Mouse (Mus musculus) hindbrain, postnatal 0 days (tissue): ENCODE measurements around the gene Chst1. TPM values are rescaled to one million over a fixed set of nuclear protein-coding genes. Genes with fewer than 3 reads are reported as not detected.

ENCODE experiments used
- ATAC-seq: fragments of 200-750 bp; cut with Nextera tagmentation; 2 replicates; pipeline ENCODE4 v1.8.0; 2017; ENCODE audit warnings: mild to moderate bottlenecking, moderate TSS enrichment, moderate library complexity
- DNase-seq: peaks from one replicate; pipeline ENCODE4 v3.0.0-alpha.2; 2015; ENCODE audit warnings: low spot score
- H3K27ac ChIP-seq: fragments of 300-500 bp; sonication (generic); 2 replicates; pipeline ENCODE4 v1.5.1; 2014; ENCODE audit warnings: mild to moderate bottlenecking
- H3K27me3 ChIP-seq: fragments of 300-500 bp; sonication (generic); 2 replicates; pipeline ENCODE4 v1.6.1; 2014; ENCODE audit warnings: low read length, mixed read lengths; ENCODE audit not compliant: insufficient read depth
- H3K36me3 ChIP-seq: fragments of 300-500 bp; sonication (generic); 2 replicates; pipeline ENCODE4 v1.6.1; 2014; ENCODE audit warnings: low read length, mixed read lengths; ENCODE audit not compliant: insufficient read depth
- H3K4me1 ChIP-seq: fragments of 300-500 bp; sonication (generic); 2 replicates; pipeline ENCODE4 v1.6.1; 2014; ENCODE audit warnings: antibody characterized with exemption, low read length, mixed read lengths; ENCODE audit not compliant: insufficient read depth
- H3K4me2 ChIP-seq: fragments of 300-500 bp; sonication (generic); 2 replicates; pipeline ENCODE4 v1.6.1; 2014; ENCODE audit warnings: low read depth, mild to moderate bottlenecking, low read length, moderate library complexity, mixed read lengths
- H3K4me3 ChIP-seq: fragments of 300-500 bp; sonication (generic); 2 replicates; pipeline ENCODE4 v1.5.1; 2014; ENCODE audit warnings: low read length
- H3K9ac ChIP-seq: fragments of 300-500 bp; sonication (generic); replicated peaks from 2 replicates; pipeline ENCODE4 v1.6.1; 2014; ENCODE audit warnings: mild to moderate bottlenecking, low read length, moderate library complexity, mixed read lengths
- H3K9me3 ChIP-seq: fragments of 300-500 bp; sonication (generic); 2 replicates; pipeline ENCODE4 v1.6.1; 2016; ENCODE audit warnings: low read length, mixed read lengths
- CTCF ChIP-seq: IDR thresholded peaks from 2 replicates; pipeline ENCODE4 v1.5.1; 2016; ENCODE audit warnings: antibody characterized with exemption, control low read depth, low read depth
- WGBS: fragments of 180-500 bp; shearing (Covaris S2); extraction: QIAGEN DNeasy Blood & Tissue Kit; methylation state at CpG from one replicate; pipeline ENCODE4 v1.1.7; 2014; 5-methylcytosine and 5-hydroxymethylcytosine counted together
- polyA plus RNA-seq: library from polyadenylated mRNA; unstranded; fragments of >200 nt; fragmentation: Nextera tagmentation; extraction: Ambion mirVana; gene quantifications from 2 replicates; pipeline ENCODE4 v1.2.1, GENCODE M21; 2015
- total RNA-seq: library from RNA; depleted of rRNA; stranded (reverse); fragments of >200 nt; gene quantifications from 2 replicates; pipeline ENCODE4 v1.2.3, GENCODE M21; 2014

Gene Chst1
- total and polyA plus RNA-seq, 2 experiments from 2014 or later = 24.4 to 49.2 TPM

DNA sequence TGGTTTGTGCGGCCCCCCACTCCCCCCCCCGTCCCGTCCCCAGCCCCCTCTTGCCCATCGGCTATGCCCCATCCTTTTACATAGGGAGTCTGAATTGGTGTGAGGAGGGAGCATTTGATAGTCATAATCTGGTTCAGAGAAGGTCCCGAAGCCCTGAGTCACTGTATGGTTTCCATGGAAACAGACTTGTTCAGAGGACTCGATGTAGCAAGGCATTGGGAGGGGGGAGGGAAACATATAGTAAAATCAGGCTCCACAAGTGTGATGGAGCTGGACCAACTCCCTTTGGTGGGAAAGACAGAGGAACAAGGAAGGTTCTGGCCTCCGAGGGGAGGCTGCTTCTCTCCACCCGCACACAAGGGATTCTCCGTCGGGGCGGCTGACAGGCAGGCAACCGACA is 2.6 kb downstream of the Chst1 start:
- peaks cover 19% of the 10 kb centered on the region; the same call in 1 of the 2 replicates for H3K4me1 ChIP-seq
- peak; percentile 79 for DNase-seq
- 14% methylated on average over 12 of the region's 12 CpGs for WGBS

DNA sequence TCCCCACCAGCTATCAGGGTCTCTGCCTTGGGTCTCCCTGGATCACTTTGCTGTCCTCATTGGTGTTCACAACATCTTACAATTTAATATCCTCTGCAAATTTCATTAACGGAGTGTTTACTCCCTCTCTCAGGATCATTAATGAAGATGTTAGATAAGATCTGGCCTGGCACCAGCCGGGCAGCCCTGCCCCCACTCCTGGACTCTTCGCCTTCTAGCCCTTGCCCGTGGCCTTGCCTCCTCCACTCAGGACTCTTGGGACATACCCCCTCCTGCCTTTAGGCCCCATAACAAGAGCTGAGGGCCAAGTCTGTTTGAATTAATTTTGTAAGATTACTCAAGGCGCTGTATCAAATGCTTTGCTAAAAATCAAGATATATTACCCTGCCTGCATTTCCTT is 4.1 kb downstream of the Chst1 start:
- DNase-seq (no peak), ATAC-seq (no peak)
- Histone ChIP-seq H3K4me1 (peaks cover 19% of the 10 kb centered on the region; the same call in 1 of the 2 replicates), H3K4me3 (no peak overlapping the region), H3K36me3 (no peaks in the 10 kb centered on the region), H3K27me3 (no peaks in the 10 kb centered on the region), H3K9ac (no peak overlapping the region; the same call in 1 of the 2 replicates), H3K4me2 (peak overlapping the region; percentile 5; the same call in 1 of the 2 replicates), H3K27ac (no peak overlapping the region), H3K9me3 (no peaks in the 10 kb centered on the region)
- TF ChIP-seq CTCF = no peak
- WGBS = 54% methylated on average over 5 of the region's 5 CpGs

More for the DNA sequence above, 2.6 kb downstream of the Chst1 start:
- H3K27ac ChIP-seq = no peak overlapping the region
- H3K9ac ChIP-seq = peak overlapping the region; percentile 30
- H3K9me3 ChIP-seq = no peaks in the 10 kb centered on the region
- peak overlapping the region; percentile 93 for H3K4me2 ChIP-seq
- no peaks in the 10 kb centered on the region for H3K27me3 ChIP-seq
- ATAC-seq = no peak
- no peak for TF ChIP-seq CTCF
- peak overlapping the region; percentile 76; the same call in 1 of the 2 replicates for H3K4me3 ChIP-seq
- no peaks in the 10 kb centered on the region for H3K36me3 ChIP-seq

DNA sequence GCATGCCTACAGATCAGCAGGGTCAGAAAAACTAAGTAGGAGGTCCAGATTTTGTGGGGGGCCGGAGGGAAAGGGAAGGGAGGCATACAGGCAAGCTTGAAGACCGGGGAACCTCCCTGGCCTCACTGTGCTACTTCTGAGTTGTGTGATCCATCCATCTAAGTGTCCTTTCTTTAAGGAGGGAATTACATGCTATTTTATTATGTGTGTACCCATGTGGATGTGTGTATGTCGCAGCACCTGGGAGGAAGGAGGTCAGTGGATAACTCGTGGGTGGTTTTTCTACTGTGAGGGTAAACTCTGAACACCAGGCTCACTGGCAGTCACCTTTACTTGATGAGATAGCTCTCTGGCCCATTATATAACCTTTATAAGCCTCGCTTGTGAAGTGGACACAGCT is 5.1 kb downstream of the Chst1 start:
- H3K4me1 ChIP-seq = peaks cover 19% of the 10 kb centered on the region; the same call in 1 of the 2 replicates
- H3K9ac ChIP-seq = no peak overlapping the region
- H3K27me3 ChIP-seq = no peaks in the 10 kb centered on the region
- DNase-seq = no peak
- H3K27ac ChIP-seq = no peak overlapping the region
- no peak for ATAC-seq
- no peaks in the 10 kb centered on the region for H3K36me3 ChIP-seq
- 84% methylated on average over 5 of the region's 5 CpGs for WGBS
- no peak overlapping the region for H3K4me3 ChIP-seq
- 0 out of 2 replicates have a peak overlapping the region, but pooled peaks have one; percentile 5 for H3K4me2 ChIP-seq
- H3K9me3 ChIP-seq = no peaks in the 10 kb centered on the region
- no peak for TF ChIP-seq CTCF

DNA sequence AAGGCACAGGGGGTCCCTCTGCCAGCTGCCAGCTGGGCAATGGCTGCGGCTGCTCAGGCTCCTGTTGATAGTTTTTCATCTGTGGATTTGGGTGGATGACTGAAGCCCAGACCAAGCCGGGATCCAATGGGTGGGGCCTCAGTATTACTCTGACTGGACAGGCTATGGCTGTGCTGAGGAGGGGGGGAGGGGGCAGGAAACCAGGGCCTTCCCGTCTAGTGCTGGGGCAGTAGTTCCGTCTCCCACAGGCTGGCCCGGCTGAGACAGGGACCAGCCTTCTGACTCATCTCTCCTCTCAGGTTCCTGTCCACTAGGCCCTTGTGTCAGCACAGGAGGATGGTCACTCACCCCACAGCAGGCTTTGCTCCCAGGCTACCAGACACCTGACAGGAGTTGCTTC is 6.5 kb downstream of the Chst1 start:
- DNase-seq (no peak), ATAC-seq (no peak)
- H3K27ac ChIP-seq = no peak overlapping the region
- no peaks in the 10 kb centered on the region for H3K9me3 ChIP-seq
- TF ChIP-seq CTCF = no peak
- WGBS = 59% methylated on average over 5 of the region's 5 CpGs
- H3K4me1 ChIP-seq = peaks cover 17% of the 10 kb centered on the region; the same call in 1 of the 2 replicates
- no peak overlapping the region for H3K4me2 ChIP-seq
- H3K9ac ChIP-seq = no peak overlapping the region
- no peaks in the 10 kb centered on the region for H3K27me3 ChIP-seq
- H3K36me3 ChIP-seq = no peaks in the 10 kb centered on the region
- H3K4me3 ChIP-seq = no peak overlapping the region

DNA sequence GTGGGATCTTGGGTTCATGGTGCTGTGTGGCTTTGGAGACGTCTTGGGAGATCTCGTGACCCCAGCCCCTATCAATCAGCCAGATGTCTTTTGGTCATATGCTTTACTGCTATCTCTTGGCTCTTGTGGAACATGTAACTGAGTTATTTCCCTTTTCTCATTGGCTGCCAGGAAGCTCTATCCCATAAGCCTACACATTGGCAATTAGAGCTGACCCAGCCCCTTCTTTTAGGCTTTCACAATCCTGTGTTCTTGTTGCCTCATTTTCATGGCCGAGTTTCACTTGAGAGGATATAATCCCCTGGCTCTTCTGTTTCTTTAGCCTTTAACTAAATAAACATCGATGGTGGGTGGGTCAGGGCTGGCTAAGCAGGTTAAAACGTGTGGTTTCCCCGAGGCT is 7.6 kb downstream of the Chst1 start:
- no peak overlapping the region for H3K4me2 ChIP-seq
- H3K9me3 ChIP-seq = no peaks in the 10 kb centered on the region
- H3K4me1 ChIP-seq = peaks cover 13% of the 10 kb centered on the region; the same call in 1 of the 2 replicates
- H3K27ac ChIP-seq = no peak overlapping the region
- WGBS = 78% methylated on average over 6 of the region's 6 CpGs
- H3K9ac ChIP-seq = no peak overlapping the region
- no peak overlapping the region for H3K4me3 ChIP-seq
- no peak for DNase-seq
- H3K27me3 ChIP-seq = no peaks in the 10 kb centered on the region
- TF ChIP-seq CTCF = no peak
- 0 out of 2 replicates have a peak, but pooled peaks cover 5% of the 10 kb centered on the region for H3K36me3 ChIP-seq
- ATAC-seq = no peak

DNA sequence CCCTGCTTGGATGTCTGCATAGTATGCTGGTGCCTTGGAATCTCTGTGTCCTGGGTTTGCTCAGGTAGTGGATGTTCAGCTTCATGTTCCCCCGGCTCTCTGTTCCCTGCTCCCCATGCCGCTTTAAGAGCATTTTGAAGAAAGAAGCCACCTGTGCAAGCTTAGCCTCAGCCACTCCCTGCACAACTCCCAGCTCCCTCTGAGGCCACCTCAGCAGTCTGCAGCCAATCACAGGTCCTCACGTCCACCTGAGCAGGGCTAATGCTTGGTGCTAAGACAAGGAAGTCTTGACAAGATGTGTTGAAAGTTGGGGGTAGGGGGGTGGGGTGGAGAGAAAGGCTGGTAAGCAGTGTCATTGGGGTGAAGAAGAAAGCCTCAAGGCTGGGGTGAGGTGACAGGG is 8.1 kb downstream of the Chst1 start:
- H3K9me3 ChIP-seq = no peaks in the 10 kb centered on the region
- no peak for TF ChIP-seq CTCF
- DNase-seq (no peak), ATAC-seq (no peak)
- H3K9ac ChIP-seq = no peak overlapping the region
- 0 out of 2 replicates have a peak, but pooled peaks cover 5% of the 10 kb centered on the region for H3K36me3 ChIP-seq
- 89% methylated on average over 3 of the region's 3 CpGs for WGBS
- H3K4me1 ChIP-seq = peaks cover 11% of the 10 kb centered on the region; the same call in 1 of the 2 replicates
- H3K4me2 ChIP-seq = no peak overlapping the region
- no peak overlapping the region for H3K27ac ChIP-seq
- H3K27me3 ChIP-seq = no peaks in the 10 kb centered on the region
- no peak overlapping the region for H3K4me3 ChIP-seq

DNA sequence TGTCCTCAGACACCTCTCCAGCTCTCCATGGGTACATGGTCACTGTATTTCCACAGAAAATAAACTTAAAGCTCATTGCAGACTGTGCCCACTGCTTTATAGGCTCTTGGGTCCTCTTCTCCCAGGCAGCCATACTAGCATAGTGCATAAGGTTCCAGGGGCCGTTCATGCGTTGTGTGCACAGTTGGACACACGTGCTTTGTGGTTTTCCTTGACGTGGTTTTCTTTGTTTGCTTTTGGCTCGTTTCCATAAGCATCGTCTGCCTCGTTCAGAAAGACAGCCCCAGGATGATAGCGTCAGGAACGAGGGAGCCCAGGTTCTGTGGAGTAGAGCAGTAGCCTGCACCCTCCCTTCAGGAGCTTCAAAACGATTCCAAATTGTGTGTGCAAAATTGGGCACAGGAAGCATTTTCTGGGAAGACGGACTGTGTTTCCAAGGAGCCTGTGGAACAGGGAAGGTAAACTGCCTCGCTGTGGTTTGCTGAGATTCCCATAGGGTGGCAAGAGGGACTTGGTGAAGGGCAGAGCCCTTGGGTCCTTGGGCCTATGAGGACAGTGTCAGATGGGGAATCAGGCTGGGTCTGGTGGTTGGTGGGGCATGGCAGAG is 8.6 kb downstream of the Chst1 start:
- Histone ChIP-seq H3K27me3 (no peaks in the 10 kb centered on the region), H3K4me2 (no peak overlapping the region), H3K4me1 (peaks cover 5% of the 10 kb centered on the region; the same call in 1 of the 2 replicates), H3K9me3 (no peaks in the 10 kb centered on the region), H3K9ac (no peak overlapping the region), H3K36me3 (peaks cover 5% of the 10 kb centered on the region; the same call in 1 of the 2 replicates), H3K4me3 (no peak overlapping the region), H3K27ac (peak overlapping the region; percentile 59; the same call in 1 of the 2 replicates)
- WGBS = 28% methylated on average over 12 of the region's 12 CpGs
- no peak for ATAC-seq
- no peak for TF ChIP-seq CTCF
- DNase-seq = no peak
